Mouse (Mus musculus) MEL (cell line): ENCODE measurements around the gene Sctr. TPM values are rescaled to one million over a fixed set of nuclear protein-coding genes. Genes with fewer than 3 reads are reported as not detected.
A peak's percentile ranks its signal among the peaks of the same experiment; 100 is the strongest.

Experiments
- DNase-seq: peaks from one replicate; pipeline ENCODE4 v3.0.0; 2011; ENCODE audit warnings: low read depth, low spot score
- H3K27ac ChIP-seq: 2 replicates; pipeline ENCODE4 v1.5.1; 2012; ENCODE audit warnings: low read depth, mild to moderate bottlenecking, control low read depth, low read length, moderate library complexity; ENCODE audit not compliant: control insufficient read depth
- H3K27me3 ChIP-seq, 2 experiments: fragments of 150-350 bp in 1 of 2; sonication (generic) in 1 of 2; 2 replicates each; pipeline ENCODE4 v1.6.1; 2012; ENCODE audit warnings: low read length in 2 of 2, mild to moderate bottlenecking in 2 of 2, improper control_type of control experiment in 1 of 2, moderate library complexity in 1 of 2; ENCODE audit not compliant: insufficient read depth in 2 of 2, control insufficient read depth in 1 of 2
- H3K36me3 ChIP-seq, 2 experiments: 2 replicates each; pipeline ENCODE4 v1.6.1; 2012 to 2014; ENCODE audit warnings: low read length in 2 of 2, improper control_type of control experiment in 1 of 2, inconsistent platforms in 1 of 2, mild to moderate bottlenecking in 1 of 2; ENCODE audit not compliant: insufficient read depth in 2 of 2, control insufficient read depth in 1 of 2
- H3K4me1 ChIP-seq, 2 experiments: fragments of 150-350 bp in 1 of 2; sonication (generic) in 1 of 2; 2 replicates each; pipeline ENCODE4 v1.6.1; 2012; ENCODE audit warnings: low read length in 2 of 2, improper control_type of control experiment in 1 of 2, mild to moderate bottlenecking in 1 of 2; ENCODE audit not compliant: insufficient read depth in 2 of 2, control insufficient read depth in 1 of 2
- H3K4me3 ChIP-seq, 2 experiments: fragments of 150-350 bp in 1 of 2; sonication (generic) in 1 of 2; 2 replicates each; pipeline ENCODE4 v1.5.1; 2012; ENCODE audit warnings: low read depth in 2 of 2, low read length in 2 of 2, mild to moderate bottlenecking in 2 of 2, moderate library complexity in 2 of 2, control low read depth in 1 of 2, improper control_type of control experiment in 1 of 2; ENCODE audit not compliant: control insufficient read depth in 1 of 2, insufficient read depth in 1 of 2
- H3K79me2 ChIP-seq: 2 replicates; pipeline ENCODE4 v1.6.1; 2012; ENCODE audit warnings: mild to moderate bottlenecking, low read length, moderate library complexity; ENCODE audit not compliant: control insufficient read depth, poor library complexity, insufficient read depth
- H3K9ac ChIP-seq: 2 replicates; pipeline ENCODE4 v1.6.1; 2012; ENCODE audit warnings: low read depth, mild to moderate bottlenecking, control low read depth, low read length, moderate library complexity; ENCODE audit not compliant: control insufficient read depth, poor library complexity, severe bottlenecking
- H3K9me3 ChIP-seq: fragments of 150-350 bp; sonication (generic); replicated peaks from 2 replicates; pipeline ENCODE4 v1.6.1; 2012; ENCODE audit warnings: mild to moderate bottlenecking, low read length, improper control_type of control experiment, moderate library complexity; ENCODE audit not compliant: insufficient read depth
- BHLHE40 ChIP-seq: IDR thresholded peaks from 2 replicates; pipeline ENCODE4 v1.6.1; 2012; ENCODE audit warnings: low read depth, mild to moderate bottlenecking, inconsistent platforms, low read length, improper control_type of control experiment, borderline replicate concordance
- CHD1 ChIP-seq: IDR thresholded peaks from 2 replicates; pipeline ENCODE4 v1.6.1; 2012; ENCODE audit warnings: low read depth, mild to moderate bottlenecking, inconsistent platforms, low read length, improper control_type of control experiment
- CHD2 ChIP-seq: IDR thresholded peaks from 2 replicates; pipeline ENCODE4 v1.6.1; 2011; ENCODE audit warnings: low read length, improper control_type of control experiment
- E2F4 ChIP-seq: IDR thresholded peaks from 2 replicates; pipeline ENCODE4 v1.6.1; 2011; ENCODE audit warnings: low read depth, low read length, improper control_type of control experiment, borderline replicate concordance
- ELF1 ChIP-seq: IDR thresholded peaks from 2 replicates; pipeline ENCODE4 v1.6.1; 2014; ENCODE audit warnings: low read depth, mild to moderate bottlenecking, inconsistent platforms, low read length, improper control_type of control experiment, moderate library complexity
- EP300 ChIP-seq, 2 experiments: IDR thresholded peaks; 2 replicates each; pipeline ENCODE4 v1.6.1; 2011; ENCODE audit warnings: improper control_type of control experiment in 2 of 2, low read length in 2 of 2, low read depth in 1 of 2, mild to moderate bottlenecking in 1 of 2
- ETS1 ChIP-seq: IDR thresholded peaks from 2 replicates; pipeline ENCODE4 v1.6.1; 2012; ENCODE audit warnings: low read depth, mild to moderate bottlenecking, inconsistent platforms, low read length, improper control_type of control experiment, moderate library complexity
- GATA1 ChIP-seq: IDR thresholded peaks from 2 replicates; pipeline ENCODE4 v1.6.1; 2011; ENCODE audit warnings: low read depth, low read length, improper control_type of control experiment
- HCFC1 ChIP-seq: IDR thresholded peaks from 2 replicates; pipeline ENCODE4 v1.6.1; 2012; ENCODE audit warnings: low read depth, mild to moderate bottlenecking, inconsistent platforms, low read length, improper control_type of control experiment, moderate library complexity
- JUND ChIP-seq: IDR thresholded peaks from 2 replicates; pipeline ENCODE4 v1.6.1; 2011; ENCODE audit warnings: low read depth, mild to moderate bottlenecking, improper control_type of control experiment, low read length
- MAZ ChIP-seq: IDR thresholded peaks from 2 replicates; pipeline ENCODE4 v1.6.1; 2012; ENCODE audit warnings: low read depth, mild to moderate bottlenecking, inconsistent platforms, low read length, improper control_type of control experiment
- MEF2A ChIP-seq: IDR thresholded peaks from 2 replicates; pipeline ENCODE4 v1.6.1; 2014; ENCODE audit warnings: low read depth, mild to moderate bottlenecking, inconsistent platforms, low read length, improper control_type of control experiment; ENCODE audit not compliant: poor library complexity, insufficient replicate concordance, severe bottlenecking; ENCODE audit errors: extremely low read depth
- MYB ChIP-seq: IDR thresholded peaks from 2 replicates; pipeline ENCODE4 v1.6.1; 2011; ENCODE audit warnings: mild to moderate bottlenecking, low read depth, low read length, improper control_type of control experiment
- MYC ChIP-seq: IDR thresholded peaks from 2 replicates; pipeline ENCODE4 v1.6.1; 2011; ENCODE audit warnings: low read depth, mild to moderate bottlenecking, low read length, improper control_type of control experiment, moderate library complexity
- POLR2A ChIP-seq, 2 experiments: IDR thresholded peaks; 2 replicates each; pipeline ENCODE4 v1.6.1; 2011 to 2012; ENCODE audit warnings: low read length in 2 of 2, mild to moderate bottlenecking in 2 of 2, control low read depth in 1 of 2, improper control_type of control experiment in 1 of 2, low read depth in 1 of 2, moderate library complexity in 1 of 2; ENCODE audit not compliant: control insufficient read depth in 1 of 2, insufficient read depth in 1 of 2, poor library complexity in 1 of 2
- POLR2AphosphoS2 ChIP-seq: IDR thresholded peaks from 2 replicates; pipeline ENCODE4 v1.6.1; 2011; ENCODE audit warnings: low read length, improper control_type of control experiment
- RCOR1 ChIP-seq: IDR thresholded peaks from 2 replicates; pipeline ENCODE4 v1.6.1; 2012; ENCODE audit warnings: low read depth, mild to moderate bottlenecking, inconsistent platforms, low read length, improper control_type of control experiment
- SIN3A ChIP-seq: IDR thresholded peaks from 2 replicates; pipeline ENCODE4 v1.6.1; 2012; ENCODE audit warnings: low read length, improper control_type of control experiment, inconsistent platforms
- SMC3 ChIP-seq: IDR thresholded peaks from 2 replicates; pipeline ENCODE4 v1.6.1; 2011; ENCODE audit warnings: low read depth, low read length, improper control_type of control experiment
- TCF12 ChIP-seq: IDR thresholded peaks from 2 replicates; pipeline ENCODE4 v1.6.1; 2014; ENCODE audit warnings: low read depth, mild to moderate bottlenecking, inconsistent platforms, low read length, improper control_type of control experiment, moderate library complexity
- ZC3H11A ChIP-seq: IDR thresholded peaks from 2 replicates; pipeline ENCODE4 v1.6.1; 2012; ENCODE audit warnings: low read depth, mild to moderate bottlenecking, inconsistent platforms, low read length, improper control_type of control experiment
- polyA plus RNA-seq, 2 experiments: library from polyadenylated mRNA; stranded (reverse) in 1 of 2; unstranded in 1 of 2; fragments of >175 nt in 1 of 2; fragments of >200 nt in 1 of 2; gene quantifications; 2 replicates each; pipeline versions ENCODE4 v1.2.1 to v1.2.4; 2012; ENCODE audit warnings: low replicate concordance in 2 of 2, low read depth in 1 of 2; ENCODE audit not compliant: insufficient read length in 2 of 2, insufficient read depth in 1 of 2, missing spikeins in 1 of 2
- total RNA-seq: library from RNA; depleted of rRNA; stranded (reverse); fragments of 300-350 nt; gene quantifications from 2 replicates; pipeline ENCODE4 v1.2.3, GENCODE M21; 2012

The Sctr gene
- total and polyA plus RNA-seq, 3 experiments, result not detected

DNA sequence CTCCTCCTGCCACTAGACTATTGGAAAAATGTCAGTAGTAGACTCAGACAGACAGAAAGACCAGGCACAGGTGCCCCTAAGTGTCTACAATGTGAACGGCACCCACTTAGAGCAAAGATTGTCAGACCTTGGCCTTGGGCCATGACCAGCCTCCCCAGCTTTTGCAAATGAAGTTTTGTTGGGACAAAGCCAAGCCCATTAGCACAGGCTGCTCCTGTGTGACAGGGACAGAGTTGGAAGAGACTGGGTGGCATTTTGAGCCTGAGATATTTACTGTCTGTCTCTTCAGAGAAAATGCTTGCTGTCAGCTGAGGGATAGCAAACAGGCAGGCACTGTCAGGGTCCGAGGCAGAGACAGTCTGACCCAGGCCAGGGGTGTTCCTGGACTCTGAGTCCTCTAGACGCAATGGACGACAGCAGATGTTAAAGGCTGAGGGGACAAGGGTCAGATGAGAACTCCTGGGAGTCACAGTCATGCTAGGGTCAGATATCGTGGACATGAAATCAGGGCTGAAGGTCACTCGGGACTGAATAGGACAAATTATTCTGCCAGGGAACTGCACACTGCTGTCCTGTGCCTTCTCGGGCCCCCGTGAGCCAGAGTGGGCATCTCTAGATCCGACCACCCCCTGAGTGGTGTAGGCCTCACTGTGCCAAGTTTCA, 30.5 kb downstream of the Sctr start:
- no peak overlapping the region for H3K9ac ChIP-seq
- no peaks in the 10 kb centered on the region for H3K27me3 ChIP-seq
- H3K79me2 ChIP-seq, result no peaks in the 10 kb centered on the region
- H3K4me1 ChIP-seq, result no peaks in the 10 kb centered on the region
- no peaks in the 10 kb centered on the region for H3K36me3 ChIP-seq
- no peak overlapping the region for H3K4me3 ChIP-seq
- H3K27ac ChIP-seq, result no peak overlapping the region
- TF ChIP-seq CHD1 (no peak), BHLHE40 (no peak), ELF1 (no peak), TCF12 (no peak), SIN3A (no peak), POLR2AphosphoS2 (no peak), ZC3H11A (no peak), MAZ (no peak), RCOR1 (no peak)
- H3K9me3 ChIP-seq, result no peaks in the 10 kb centered on the region
- DNase-seq, result peak; percentile 68

GRCm38 (mm10) chr1:120038594-120038993, 31.9 kb downstream of the Sctr start:
- TF ChIP-seq CHD2, result no peak
- TF ChIP-seq ETS1, result no peak
- TF ChIP-seq E2F4, result no peak
- TF ChIP-seq EP300 (IDR thresholded peaks at IDR 0.05; ENCODE audit: low read depth in 1 of 2, low read length in 2 of 2), result no peak
- no peak for TF ChIP-seq TCF12
- TF ChIP-seq JUND, result no peak
- TF ChIP-seq ZC3H11A, result no peak
- TF ChIP-seq MYB, result no peak
- no peak for TF ChIP-seq SMC3
- TF ChIP-seq GATA1, result no peak
- TF ChIP-seq MEF2A, result no peak
- TF ChIP-seq BHLHE40, result no peak
- TF ChIP-seq POLR2A (IDR thresholded peaks at IDR 0.05; ENCODE audit: control insufficient read depth in 1 of 2, insufficient read depth in 1 of 2, low read depth in 1 of 2, low read length in 2 of 2, poor library complexity in 1 of 2), result no peak
- TF ChIP-seq SIN3A, result no peak
- TF ChIP-seq HCFC1, result no peak
- TF ChIP-seq MYC, result no peak
- DNase-seq, result no peak
- H3K36me3 ChIP-seq, result no peaks in the 10 kb centered on the region
- H3K4me3 ChIP-seq, result no peak overlapping the region
- H3K4me1 ChIP-seq, result no peaks in the 10 kb centered on the region
- H3K79me2 ChIP-seq, result no peaks in the 10 kb centered on the region
- no peak overlapping the region for H3K27ac ChIP-seq
- no peak overlapping the region for H3K9ac ChIP-seq
- no peaks in the 10 kb centered on the region for H3K27me3 ChIP-seq
- H3K9me3 ChIP-seq, result no peaks in the 10 kb centered on the region
